Mouse (Mus musculus) kidney, postnatal 0 days (tissue): ENCODE data around the gene Fam205a1. TPM values are rescaled to one million over a fixed set of nuclear protein-coding genes. Genes with fewer than 3 reads are reported as not detected.

Source experiments
- ATAC-seq: fragments of 200-750 bp; cut with Nextera tagmentation; replicated peaks from 2 replicates; pipeline ENCODE4 v1.8.0; 2017; ENCODE audit warnings: low read depth, moderate number of reproducible peaks, moderate TSS enrichment, moderate library complexity; ENCODE audit not compliant: low FRiP score
- DNase-seq: peaks from one replicate; pipeline ENCODE4 v3.0.0-alpha.2; 2016; ENCODE audit warnings: low spot score
- H3K27ac ChIP-seq: fragments of 300-500 bp; sonication (generic); 2 replicates; pipeline ENCODE4 v1.5.1; 2014; ENCODE audit warnings: mild to moderate bottlenecking
- H3K27me3 ChIP-seq: fragments of 300-500 bp; sonication (generic); 2 replicates; pipeline ENCODE4 v1.6.1; 2014; ENCODE audit warnings: low read length, mixed read lengths; ENCODE audit not compliant: insufficient read depth
- H3K36me3 ChIP-seq: fragments of 300-500 bp; sonication (generic); 2 replicates; pipeline ENCODE4 v1.6.1; 2014; ENCODE audit warnings: low read length, mixed read lengths; ENCODE audit not compliant: insufficient read depth
- H3K4me1 ChIP-seq: fragments of 300-500 bp; sonication (generic); replicated peaks from 2 replicates; pipeline ENCODE4 v1.6.1; 2014; ENCODE audit warnings: antibody characterized with exemption, low read length, mixed read lengths; ENCODE audit not compliant: insufficient read depth
- H3K4me2 ChIP-seq: fragments of 300-500 bp; sonication (generic); 2 replicates; pipeline ENCODE4 v1.6.1; 2014; ENCODE audit warnings: mild to moderate bottlenecking, low read length, moderate library complexity, mixed read lengths
- H3K4me3 ChIP-seq: fragments of 300-500 bp; sonication (generic); replicated peaks from 2 replicates; pipeline ENCODE4 v1.5.1; 2014; ENCODE audit warnings: low read depth, low read length
- H3K9ac ChIP-seq: fragments of 300-500 bp; sonication (generic); 2 replicates; pipeline ENCODE4 v1.6.1; 2014; ENCODE audit warnings: low read depth, low read length
- H3K9me3 ChIP-seq: fragments of 300-500 bp; sonication (generic); replicated peaks from 2 replicates; pipeline ENCODE4 v1.6.1; 2016; ENCODE audit warnings: low read length, inconsistent platforms, mixed read lengths
- CTCF ChIP-seq: IDR thresholded peaks from 2 replicates; pipeline ENCODE4 v1.5.1; 2016; ENCODE audit warnings: antibody characterized with exemption, low read depth, mild to moderate bottlenecking, moderate library complexity
- WGBS: fragments of 180-500 bp; shearing (Covaris S2); extraction: QIAGEN DNeasy Blood & Tissue Kit; methylation state at CpG from one replicate; pipeline ENCODE4 v1.1.7; 2014; 5-methylcytosine and 5-hydroxymethylcytosine counted together
- polyA plus RNA-seq: library from polyadenylated mRNA; unstranded; fragments of >200 nt; fragmentation: Nextera tagmentation; extraction: Ambion mirVana; gene quantifications from 2 replicates; pipeline ENCODE4 v1.2.1, GENCODE M21; 2015

Fam205a1 gene
- polyA plus RNA-seq, 1 experiment from 2014 or later: 0.07 TPM

- DNase-seq: no peak
- Histone ChIP-seq H3K9me3 (no peaks in the 10 kb centered on the region), H3K9ac (no peak overlapping the region), H3K27ac (no peak overlapping the region), H3K4me3 (no peak overlapping the region), H3K27me3 (no peaks in the 10 kb centered on the region), H3K4me2 (no peak overlapping the region), H3K4me1 (no peaks in the 10 kb centered on the region), H3K36me3 (no peaks in the 10 kb centered on the region)
- no peak for ATAC-seq
- 95% methylated on average over 6 of the region's 6 CpGs for WGBS
- no peak for TF ChIP-seq CTCF
Measured at GRCm38 (mm10) chr4:42888806-42889205, 35.1 kb upstream of the Fam205a1 start.

DNA sequence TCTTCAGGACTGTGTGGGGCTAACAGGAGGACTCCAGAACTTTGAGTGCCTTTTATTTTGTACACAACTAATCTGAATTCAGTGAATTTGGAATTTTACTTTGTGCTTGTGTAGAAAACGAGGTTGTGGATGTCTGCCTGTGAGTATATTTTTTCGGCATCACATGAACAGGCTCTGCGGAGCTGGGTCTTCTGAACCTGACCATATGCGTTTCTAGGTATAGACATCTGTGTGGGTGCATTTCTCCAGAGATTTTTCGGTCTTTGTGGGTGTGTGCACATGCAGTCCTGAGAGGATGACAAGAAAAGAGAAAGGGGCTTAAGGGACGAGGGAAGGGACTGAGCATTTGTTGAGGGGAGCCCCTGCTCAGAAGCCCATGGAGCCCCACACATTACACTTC, 33.2 kb upstream of the Fam205a1 start:
- Histone ChIP-seq H3K9me3 (no peaks in the 10 kb centered on the region), H3K4me3 (no peak overlapping the region), H3K4me2 (no peak overlapping the region), H3K27ac (no peak overlapping the region), H3K36me3 (no peaks in the 10 kb centered on the region), H3K27me3 (no peaks in the 10 kb centered on the region), H3K9ac (no peak overlapping the region), H3K4me1 (no peaks in the 10 kb centered on the region)
- DNase-seq: no peak
- no peak for TF ChIP-seq CTCF
- no peak for ATAC-seq
- 90% methylated on average over 6 of the region's 6 CpGs for WGBS

DNA sequence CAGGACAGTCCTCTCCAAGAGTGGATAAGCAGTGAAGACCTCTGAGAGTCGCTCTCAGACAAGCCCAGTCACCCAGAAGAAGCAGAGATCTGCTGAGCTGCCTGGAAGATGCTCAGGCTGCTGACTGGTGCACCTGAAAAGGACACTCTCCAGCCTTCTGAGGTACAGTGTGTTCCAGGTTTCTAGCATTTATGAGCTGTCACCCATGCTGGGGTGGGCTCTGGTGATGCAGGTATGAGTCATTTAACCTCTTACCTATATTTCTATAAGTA, 26.9 kb upstream of the Fam205a1 start:
- no peak overlapping the region for H3K4me2 ChIP-seq
- no peak overlapping the region for H3K27ac ChIP-seq
- H3K9me3 ChIP-seq: no peaks in the 10 kb centered on the region
- no peak overlapping the region for H3K4me3 ChIP-seq
- no peaks in the 10 kb centered on the region for H3K36me3 ChIP-seq
- H3K27me3 ChIP-seq: no peaks in the 10 kb centered on the region
- ATAC-seq (no peak), DNase-seq (no peak)
- H3K4me1 ChIP-seq: no peaks in the 10 kb centered on the region
- TF ChIP-seq CTCF: no peak
- WGBS: 47% methylated on average over 1 of the region's 1 CpGs
- H3K9ac ChIP-seq: no peak overlapping the region

- Histone ChIP-seq H3K27me3 (no peaks in the 10 kb centered on the region), H3K9me3 (no peaks in the 10 kb centered on the region), H3K36me3 (no peaks in the 10 kb centered on the region), H3K4me2 (no peak overlapping the region), H3K27ac (no peak overlapping the region), H3K9ac (no peak overlapping the region), H3K4me1 (no peaks in the 10 kb centered on the region), H3K4me3 (no peak overlapping the region)
- TF ChIP-seq CTCF: no peak
- ATAC-seq (no peak), DNase-seq (no peak)
- 78% methylated on average over 16 of the region's 16 CpGs for WGBS
Measured at GRCm38 (mm10) chr4:42879829-42880676, 26.4 kb upstream of the Fam205a1 start.

- no peak overlapping the region for H3K27ac ChIP-seq
- no peak overlapping the region for H3K4me3 ChIP-seq
- TF ChIP-seq CTCF: no peak
- no peaks in the 10 kb centered on the region for H3K27me3 ChIP-seq
- no peaks in the 10 kb centered on the region for H3K9me3 ChIP-seq
- H3K36me3 ChIP-seq: no peaks in the 10 kb centered on the region
- no peaks in the 10 kb centered on the region for H3K4me1 ChIP-seq
- no peak overlapping the region for H3K9ac ChIP-seq
- ATAC-seq (no peak), DNase-seq (no peak)
- WGBS: 75% methylated on average over 2 of the region's 2 CpGs
- H3K4me2 ChIP-seq: no peak overlapping the region
Measured at GRCm38 (mm10) chr4:42877657-42878056, 24.0 kb upstream of the Fam205a1 start.

DNA sequence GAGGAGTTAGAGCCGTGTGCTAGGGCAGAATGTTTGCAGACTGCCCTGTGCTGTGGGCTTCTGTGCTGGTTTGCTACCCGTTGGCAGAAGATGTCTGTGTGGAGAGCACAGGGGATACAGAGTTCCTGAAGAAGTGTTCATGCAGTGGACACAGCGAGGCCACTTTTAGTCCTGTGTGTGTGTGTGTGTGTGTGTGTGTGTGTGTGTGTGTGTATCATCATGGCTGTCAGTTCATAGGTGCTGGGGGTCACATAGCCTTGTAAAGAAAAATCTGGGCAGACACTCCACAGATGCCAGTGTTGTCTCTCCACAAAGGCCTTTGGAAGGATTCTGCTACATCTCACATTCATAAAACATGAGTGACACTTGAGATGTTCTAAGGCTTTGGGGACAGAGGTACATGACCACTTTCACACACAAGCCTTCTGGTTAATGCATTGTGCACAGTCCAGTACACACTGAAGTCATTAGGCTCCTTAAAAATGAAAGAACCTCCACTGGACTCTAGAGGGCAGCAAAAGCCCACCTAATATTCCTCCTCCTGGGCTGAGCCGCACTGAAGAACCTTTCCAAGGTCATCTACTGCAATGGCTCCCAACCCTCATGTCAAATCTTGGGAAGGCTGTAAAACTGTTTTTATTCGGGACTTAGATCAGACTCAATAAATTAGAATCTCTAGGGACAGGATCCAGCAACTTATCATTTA, 23.1 kb upstream of the Fam205a1 start:
- Histone ChIP-seq H3K27ac (no peak overlapping the region), H3K4me2 (no peak overlapping the region), H3K36me3 (no peaks in the 10 kb centered on the region), H3K27me3 (no peaks in the 10 kb centered on the region), H3K9ac (no peak overlapping the region), H3K4me3 (no peak overlapping the region), H3K9me3 (no peaks in the 10 kb centered on the region), H3K4me1 (no peaks in the 10 kb centered on the region)
- peak; percentile 80 for TF ChIP-seq CTCF
- peak; percentile 89 for DNase-seq
- WGBS: 28% methylated on average over 5 of the region's 5 CpGs
- no peak; the same call in 1 of the 2 replicates for ATAC-seq
